Comparison of ENCODE assay signal across 21 mouse cellular contexts in the genomic region with DNA sequence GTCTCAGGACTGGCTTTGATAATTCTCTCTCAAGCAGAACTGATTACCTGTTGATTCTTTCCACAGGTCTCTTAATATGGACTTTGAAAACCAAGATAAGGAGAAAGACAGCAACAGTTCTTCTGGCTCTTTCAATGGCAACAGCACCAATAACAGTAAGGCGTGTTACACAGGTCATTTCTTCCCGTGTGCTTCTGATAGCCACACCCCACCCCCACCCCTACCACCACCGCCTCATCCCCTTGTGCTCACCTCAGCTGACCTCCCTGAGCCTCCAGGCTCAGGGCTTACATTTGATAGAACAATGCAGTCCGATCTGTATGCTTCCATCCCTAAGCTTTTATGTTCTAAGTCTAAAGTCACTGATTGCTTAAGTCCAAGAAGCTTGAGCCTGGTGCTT. TPM values are rescaled to one million over a fixed set of nuclear protein-coding genes. Genes with fewer than 3 reads are reported as not detected.
DNase-seq lines count a peak whose midpoint lies in the region; ATAC-seq and TF ChIP-seq lines count a peak whose summit lies in the region.
"Had no signal": no experiment of that assay in that cellular context is flagged by ENCODE, and none has a peak within 500 bp of the region (broad histone marks: within the 10 kb centered on the region; RNA-seq: fewer than 3 reads in every experiment).

No protein-coding gene starts in this region.

- DNase-seq in liver, embryonic 11.5 days (ENCODE audit: low spot score) = no peak
- peak; percentile 59 for DNase-seq in yolk sac, embryonic 10.5 days (ENCODE audit: low spot score)
- no peak for DNase-seq in lung, postnatal 4 days
- DNase-seq in left cerebral cortex, postnatal 14 days (ENCODE audit: low spot score in 2 of 2) = no peak
- DNase-seq in kidney, adult 2 months = no peak
- DNase-seq: adrenal gland, postnatal 14 days; cerebellum, adult 18-20 months; cerebellum, adult 9-11 months; cerebellum, postnatal 36 days; forebrain, postnatal 0 days; gastrocnemius, postnatal 14 days; heart, adult 2 months; heart, postnatal 14 days had no signal

- no peak overlapping the region for H3K9ac ChIP-seq in intestine, embryonic 15.5 days
- no peak overlapping the region for H3K9ac ChIP-seq in liver, embryonic 11.5 days (ENCODE audit: low read depth, low read length)
- no peak overlapping the region for H3K9ac ChIP-seq in liver, embryonic 15.5 days
- H3K9ac ChIP-seq: forebrain, embryonic 13.5 days; forebrain, postnatal 0 days; heart, embryonic 15.5 days had no signal

- 59% methylated on average over 4 of the region's 4 CpGs for WGBS in intestine, embryonic 15.5 days
- WGBS in liver, embryonic 11.5 days = 55% methylated on average over 4 of the region's 4 CpGs
- 44% methylated on average over 4 of the region's 4 CpGs for WGBS in liver, embryonic 15.5 days (ENCODE audit: insufficient replicate concordance)
- 48% methylated on average over 4 of the region's 4 CpGs for WGBS in kidney, adult 2 months

- H3K4me1 ChIP-seq in intestine, embryonic 15.5 days (replicated peaks) = peaks cover 19% of the 10 kb centered on the region
- H3K4me1 ChIP-seq in liver, embryonic 11.5 days (replicated peaks; ENCODE audit: control insufficient read depth, insufficient read depth, low read length) = peaks cover 54% of the 10 kb centered on the region
- peaks cover 81% of the 10 kb centered on the region for H3K4me1 ChIP-seq in liver, embryonic 15.5 days (replicated peaks)
- H3K4me1 ChIP-seq in kidney, adult 2 months (ENCODE audit: control insufficient read depth, insufficient read depth, low read length) = peaks cover 14% of the 10 kb centered on the region

- no peaks in the 10 kb centered on the region for H3K27me3 ChIP-seq in intestine, embryonic 15.5 days (replicated peaks)
- no peaks in the 10 kb centered on the region for H3K27me3 ChIP-seq in liver, embryonic 11.5 days (replicated peaks; ENCODE audit: control insufficient read depth, insufficient read depth, low read length)
- H3K27me3 ChIP-seq in liver, embryonic 15.5 days = no peaks in the 10 kb centered on the region
- no peaks in the 10 kb centered on the region for H3K27me3 ChIP-seq in kidney, adult 2 months (replicated peaks; ENCODE audit: control insufficient read depth, insufficient read depth, low read length)
- H3K27me3 ChIP-seq: forebrain, embryonic 13.5 days; heart, embryonic 15.5 days had no signal

- intact Hi-C loops in left cerebral cortex, postnatal 14 days (cut with DNase I) = loop anchor here (5.0 kb wide), 1 partner anchor 62 kb away; a partner anchor contains a TSS

- no peak overlapping the region for H3K4me3 ChIP-seq in intestine, embryonic 15.5 days (replicated peaks)
- H3K4me3 ChIP-seq in liver, embryonic 11.5 days (ENCODE audit: low read depth, low read length) = no peak overlapping the region
- H3K4me3 ChIP-seq in liver, embryonic 15.5 days (replicated peaks) = no peak overlapping the region
- no peak overlapping the region for H3K4me3 ChIP-seq in kidney, adult 2 months (ENCODE audit: insufficient read depth, low read depth, low read length)
- H3K4me3 ChIP-seq: forebrain, embryonic 13.5 days; heart, adult 2 months; heart, embryonic 15.5 days had no signal

- no peak for TF ChIP-seq CTCF in kidney, adult 2 months (conservative IDR thresholded peaks at IDR 0.05; ENCODE audit: insufficient read depth, insufficient read length, low read depth, low read length)

- H3K4me2 ChIP-seq in intestine, embryonic 15.5 days (replicated peaks) = no peak overlapping the region
- no peak overlapping the region for H3K4me2 ChIP-seq in liver, embryonic 11.5 days
- 0 out of 2 replicates have a peak overlapping the region, but pooled peaks have one; percentile 19 for H3K4me2 ChIP-seq in liver, embryonic 15.5 days
- H3K4me2 ChIP-seq: forebrain, embryonic 13.5 days; heart, embryonic 11.5 days; heart, embryonic 15.5 days had no signal

- H3K27ac ChIP-seq in intestine, embryonic 15.5 days = peak overlapping the region; percentile 54; the same call in 1 of the 2 replicates
- 0 out of 2 replicates have a peak overlapping the region, but pooled peaks have one; percentile 16 for H3K27ac ChIP-seq in liver, embryonic 11.5 days (ENCODE audit: low read depth, low read length)
- peak overlapping the region; percentile 96 for H3K27ac ChIP-seq in liver, embryonic 15.5 days (replicated peaks)
- H3K27ac ChIP-seq in kidney, adult 2 months (ENCODE audit: insufficient read depth, low read depth, low read length) = no peak overlapping the region
- H3K27ac ChIP-seq: forebrain, embryonic 13.5 days; heart, adult 2 months; heart, embryonic 15.5 days had no signal

- peak; percentile 79 for ATAC-seq in intestine, embryonic 15.5 days
- ATAC-seq in liver, embryonic 11.5 days (replicated peaks; ENCODE audit: low FRiP score) = no peak
- ATAC-seq in liver, embryonic 15.5 days (ENCODE audit: insufficient read depth) = no peak
- ATAC-seq in megakaryocyte-erythroid progenitor cell, adult 5-6 weeks (replicated peaks; ENCODE audit: low FRiP score, low TSS enrichment, poor library complexity, severe bottlenecking) = no peak
- ATAC-seq: forebrain, embryonic 13.5 days; forebrain, postnatal 0 days had no signal

- TF ChIP-seq POLR2A in kidney, adult 2 months (IDR thresholded peaks at IDR 0.05; ENCODE audit: low read depth, low read length) = no peak

- no peaks in the 10 kb centered on the region for H3K9me3 ChIP-seq in intestine, embryonic 15.5 days
- no peaks in the 10 kb centered on the region for H3K9me3 ChIP-seq in liver, embryonic 11.5 days (ENCODE audit: control insufficient read depth, low read length)
- H3K9me3 ChIP-seq in liver, embryonic 15.5 days (replicated peaks) = no peaks in the 10 kb centered on the region
- H3K9me3 ChIP-seq: forebrain, embryonic 13.5 days; heart, embryonic 15.5 days had no signal

- no peaks in the 10 kb centered on the region for H3K36me3 ChIP-seq in intestine, embryonic 15.5 days
- peaks cover 3% of the 10 kb centered on the region; the same call in 1 of the 2 replicates for H3K36me3 ChIP-seq in liver, embryonic 11.5 days (ENCODE audit: control insufficient read depth, insufficient read depth, low read length)
- H3K36me3 ChIP-seq in liver, embryonic 15.5 days (replicated peaks) = peaks cover 32% of the 10 kb centered on the region
- no peaks in the 10 kb centered on the region for H3K36me3 ChIP-seq in kidney, adult 2 months (ENCODE audit: control insufficient read depth, insufficient read depth, low read length)

RNA-seq across cellular contexts. Expression of a gene that starts 23.3 kb away (rescaled TPM):
- polyA plus RNA-seq in intestine, embryonic 15.5 days (2015; fragmentation: Nextera tagmentation; extraction: Ambion mirVana) = 24.9 and 30.2 TPM in 2 replicates
- polyA plus RNA-seq in liver, embryonic 11.5 days (2014; fragmentation: Nextera tagmentation; extraction: Ambion mirVana) = 19.5 and 25.1 TPM in 2 replicates
- polyA plus RNA-seq in liver, embryonic 15.5 days (2015; fragmentation: Nextera tagmentation; extraction: Ambion mirVana) = 7.9 and 11.4 TPM in 2 replicates
- total RNA-seq in megakaryocyte-erythroid progenitor cell, adult 5-6 weeks (2014; fragmentation: Nextera tagmentation) = not detected in 2 replicates
- total RNA-seq in megakaryocyte-erythroid progenitor cell, adult 5-6 weeks (2017) = 6.0 TPM in 1 of 2 replicates, not detected in the other
- total RNA-seq in left cerebral cortex, postnatal 14 days (2021) = not detected
- not detected in 2 replicates for polyA plus RNA-seq in kidney, adult 2 months (2012; rRNA removed)
- total RNA-seq: adrenal gland, postnatal 14 days; forebrain, postnatal 0 days; gastrocnemius, adult 18-20 months; gastrocnemius, postnatal 14 days; heart, adult 2 months; heart, postnatal 14 days; hematopoietic stem cell, adult 5-6 weeks had no signal
- polyA plus RNA-seq: heart, adult 2 months had no signal

RNA-seq across cellular contexts. Expression of a gene that starts 44.4 kb away (rescaled TPM):
- polyA plus RNA-seq in intestine, embryonic 15.5 days (2015; fragmentation: Nextera tagmentation; extraction: Ambion mirVana) = 119 and 122 TPM in 2 replicates
- polyA plus RNA-seq in liver, embryonic 11.5 days (2014; fragmentation: Nextera tagmentation; extraction: Ambion mirVana) = 35.5 and 37.4 TPM in 2 replicates
- 49.8 and 53.6 TPM in 2 replicates for polyA plus RNA-seq in liver, embryonic 15.5 days (2015; fragmentation: Nextera tagmentation; extraction: Ambion mirVana)
- 39.6 and 50.3 TPM in 2 replicates for total RNA-seq in megakaryocyte-erythroid progenitor cell, adult 5-6 weeks (2014; fragmentation: Nextera tagmentation)
- total RNA-seq in megakaryocyte-erythroid progenitor cell, adult 5-6 weeks (2017) = 19.2 and 24.8 TPM in 2 replicates
- 1 to 10 TPM; 5.9 to 6.8 TPM for total RNA-seq in left cerebral cortex, postnatal 14 days (2021)
- polyA plus RNA-seq in kidney, adult 2 months (2012; rRNA removed) = 220 and 241 TPM in 2 replicates
